Mouse (Mus musculus): ENCODE measurements at regions not wholly inside any gene's neighbourhood (a gene's known extent, or its start where the extent isn't known, plus 50 kb on each side); places are given as distances from the start of the nearest gene placed in this dataset.

DNA sequence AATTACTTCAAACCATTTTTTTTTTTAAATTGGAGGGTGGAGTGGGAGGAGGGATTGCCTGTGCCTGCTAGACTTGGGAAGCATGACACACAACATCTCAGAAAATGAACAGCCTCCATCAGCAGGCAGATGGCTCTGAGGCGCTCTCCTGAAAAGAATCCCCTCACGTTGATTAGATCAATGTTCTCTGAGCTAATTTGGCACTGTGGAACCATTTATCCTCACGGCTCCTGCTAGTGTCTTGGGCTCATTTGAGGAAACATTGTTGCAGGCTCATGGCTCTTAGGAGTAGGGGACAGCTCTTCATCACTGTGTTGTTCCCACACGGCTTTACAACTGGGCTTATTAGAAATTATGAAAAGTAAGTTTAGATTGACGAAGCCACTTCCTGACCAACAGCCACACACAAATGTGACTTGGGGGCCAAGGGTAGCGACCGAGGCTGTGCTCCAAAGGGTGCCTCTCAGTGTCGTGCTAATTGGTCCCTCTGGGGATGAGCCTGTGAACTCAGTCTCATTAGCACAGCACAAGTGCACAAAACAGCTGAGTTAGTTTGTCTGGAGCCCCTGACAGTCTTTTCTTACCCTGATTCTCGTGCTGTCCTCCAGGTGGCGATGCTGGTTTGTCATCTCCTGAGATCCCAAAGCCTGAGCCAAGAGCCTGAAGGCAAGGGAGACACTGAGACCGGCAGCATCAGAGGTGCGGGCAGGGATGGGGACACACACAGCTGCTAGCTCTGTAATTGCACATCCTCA, 74.2 kb upstream of the Caprin1 start:
- Histone ChIP-seq H3K36me3 (no peaks in the 10 kb centered on the region), H3K9ac (peak overlapping the region; percentile 50; the same call in 1 of the 2 replicates), H3K27me3 (0 out of 2 replicates have a peak, but pooled peaks cover 3% of the 10 kb centered on the region), H3K4me1 (replicated peaks) (peaks cover 65% of the 10 kb centered on the region), H3K27ac (peak overlapping the region; percentile 83), H3K9me3 (replicated peaks) (no peaks in the 10 kb centered on the region), H3K4me3 (replicated peaks) (no peak overlapping the region), H3K4me2 (peak overlapping the region; percentile 15)
- WGBS (ENCODE audit: insufficient replicate concordance): 30% methylated on average over 12 of the region's 12 CpGs
- DNase-seq (peak; percentile 66), ATAC-seq (ENCODE audit: low read depth) (peak; percentile 71)

DNA sequence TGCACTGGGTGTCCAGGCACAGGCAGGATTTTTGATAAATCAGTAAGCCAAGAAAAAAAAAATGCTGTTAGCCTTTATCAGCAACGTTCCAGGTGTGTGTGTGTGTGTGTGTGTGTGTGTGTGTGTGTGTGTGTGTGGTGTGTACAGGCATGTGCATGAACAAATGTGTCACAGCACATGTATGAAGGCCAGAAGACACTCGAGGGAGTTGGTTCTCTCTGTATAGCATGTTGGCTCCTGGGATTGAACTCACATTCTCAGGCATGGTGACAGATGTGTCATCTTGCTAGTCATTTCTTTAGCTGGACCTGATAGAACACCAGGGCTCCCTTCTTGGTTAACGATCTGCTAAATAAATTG, 74.8 kb upstream of the Caprin1 start:
- ATAC-seq (ENCODE audit: low read depth): peak; percentile 13; the same call in 1 of the 2 replicates
- no peak for DNase-seq
- Histone ChIP-seq H3K9ac (peak overlapping the region; percentile 50; the same call in 1 of the 2 replicates), H3K36me3 (no peaks in the 10 kb centered on the region), H3K9me3 (replicated peaks) (no peaks in the 10 kb centered on the region), H3K27me3 (0 out of 2 replicates have a peak, but pooled peaks cover 3% of the 10 kb centered on the region), H3K27ac (peak overlapping the region; percentile 83), H3K4me1 (replicated peaks) (peaks cover 68% of the 10 kb centered on the region), H3K4me2 (peak overlapping the region; percentile 15; the same call in 1 of the 2 replicates), H3K4me3 (replicated peaks) (no peak overlapping the region)
- 49% methylated on average over 3 of the region's 3 CpGs for WGBS (ENCODE audit: insufficient replicate concordance)

DNA sequence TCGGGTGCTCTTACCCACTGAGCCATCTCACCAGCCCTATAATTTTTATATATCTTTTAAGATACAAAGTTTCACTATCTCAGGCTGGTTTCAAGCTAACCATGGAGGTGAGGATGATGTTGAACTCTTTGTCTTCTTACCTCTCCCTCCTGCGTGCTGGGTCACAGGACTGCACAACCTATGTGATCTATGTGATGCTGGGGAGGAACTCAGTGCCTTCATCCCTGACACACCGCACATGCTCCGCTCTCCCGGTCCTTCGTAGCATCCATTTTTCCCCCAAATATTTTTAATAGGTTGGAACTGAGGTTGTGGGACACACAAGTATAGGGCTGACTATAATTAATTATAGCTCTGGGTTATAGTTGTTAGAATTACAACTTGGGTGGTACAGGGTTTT, 75.9 kb upstream of the Caprin1 start:
- H3K9ac ChIP-seq: no peak overlapping the region
- ATAC-seq (ENCODE audit: low read depth) (no peak), DNase-seq (no peak)
- 86% methylated on average over 6 of the region's 6 CpGs for WGBS (ENCODE audit: insufficient replicate concordance)
- H3K27me3 ChIP-seq: 0 out of 2 replicates have a peak, but pooled peaks cover 1% of the 10 kb centered on the region
- H3K36me3 ChIP-seq: no peaks in the 10 kb centered on the region
- H3K4me3 ChIP-seq (replicated peaks): no peak overlapping the region
- no peak overlapping the region for H3K4me2 ChIP-seq
- peaks cover 76% of the 10 kb centered on the region for H3K4me1 ChIP-seq (replicated peaks)
- no peaks in the 10 kb centered on the region for H3K9me3 ChIP-seq (replicated peaks)
- peak overlapping the region; percentile 83 for H3K27ac ChIP-seq

DNA sequence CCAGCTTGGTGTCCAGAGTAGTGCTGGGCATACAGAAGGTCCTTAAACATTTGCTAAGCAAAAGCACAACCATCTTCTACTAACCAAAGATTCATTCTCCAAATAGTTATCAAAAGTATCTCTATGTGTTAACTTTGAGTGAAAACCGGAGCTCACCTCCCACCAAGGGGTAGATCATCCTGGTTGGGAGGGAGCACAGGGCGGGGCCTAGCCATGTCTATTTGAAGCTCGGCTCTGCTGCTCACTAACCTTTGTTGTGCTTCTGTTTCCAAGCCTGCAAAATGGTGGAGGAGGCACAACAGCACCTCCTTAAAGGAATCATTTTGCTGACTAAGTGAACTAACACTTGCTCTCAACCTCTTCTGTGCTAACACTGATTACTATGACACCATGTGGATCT, 77.0 kb upstream of the Caprin1 start:
- no peaks in the 10 kb centered on the region for H3K36me3 ChIP-seq
- peak overlapping the region; percentile 52 for H3K9ac ChIP-seq
- 37% methylated on average over 3 of the region's 3 CpGs for WGBS (ENCODE audit: insufficient replicate concordance)

DNA sequence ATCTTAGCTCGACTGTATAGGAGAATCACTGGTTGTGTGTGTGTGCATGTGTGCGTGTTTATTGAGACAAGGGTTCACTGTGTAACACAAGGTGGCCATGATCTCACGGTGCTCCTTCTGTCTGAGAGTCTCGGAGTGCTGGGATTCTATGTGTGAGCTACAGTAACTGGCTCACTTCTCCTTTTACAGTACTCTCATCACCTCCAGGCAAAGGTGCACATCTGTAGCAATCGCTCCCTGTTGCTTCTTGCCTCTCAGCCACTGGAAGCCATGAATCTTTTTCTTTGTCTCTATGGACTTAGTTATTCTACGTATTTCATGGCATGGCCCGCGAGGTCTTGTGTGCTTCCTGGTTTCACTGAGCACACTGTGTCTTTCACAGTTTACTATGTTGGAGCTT, 78.3 kb upstream of the Caprin1 start:
- DNase-seq (no peak), ATAC-seq (ENCODE audit: low read depth) (no peak)
- Histone ChIP-seq H3K4me3 (replicated peaks) (no peak overlapping the region), H3K4me1 (replicated peaks) (peaks cover 79% of the 10 kb centered on the region), H3K4me2 (no peak overlapping the region), H3K27me3 (no peaks in the 10 kb centered on the region), H3K9ac (no peak overlapping the region), H3K9me3 (replicated peaks) (no peaks in the 10 kb centered on the region), H3K27ac (peak overlapping the region; percentile 83), H3K36me3 (no peaks in the 10 kb centered on the region)
- WGBS (ENCODE audit: insufficient replicate concordance): 78% methylated on average over 8 of the region's 8 CpGs

More for the DNA sequence above, 77.0 kb upstream of the Caprin1 start:
- Histone ChIP-seq H3K4me1 (replicated peaks) (peaks cover 71% of the 10 kb centered on the region), H3K9me3 (replicated peaks) (no peaks in the 10 kb centered on the region), H3K27ac (peak overlapping the region; percentile 83), H3K27me3 (no peaks in the 10 kb centered on the region), H3K4me2 (no peak overlapping the region), H3K4me3 (replicated peaks) (no peak overlapping the region)
- no peak for DNase-seq
- peak; percentile 56 for ATAC-seq (ENCODE audit: low read depth)

DNA sequence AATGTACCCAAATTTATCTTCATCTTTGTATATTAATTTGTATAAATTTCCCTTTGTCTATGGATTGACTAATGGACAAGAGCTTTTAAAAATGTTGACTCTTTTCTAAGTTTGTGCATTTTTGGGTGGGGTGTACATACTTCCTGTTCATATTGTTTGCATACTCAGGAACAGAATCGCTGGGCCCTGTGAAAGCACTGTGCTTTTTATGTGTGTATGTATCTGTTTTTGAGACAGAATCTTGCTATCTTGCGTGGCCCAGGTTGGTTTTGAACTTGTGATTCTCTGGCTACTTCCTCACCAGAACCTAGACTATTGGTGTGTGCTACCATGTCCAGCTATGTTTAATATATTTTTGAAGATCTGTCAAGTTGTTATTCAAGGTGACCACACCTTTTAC, 78.8 kb upstream of the Caprin1 start:
- H3K27me3 ChIP-seq: no peaks in the 10 kb centered on the region
- no peak for DNase-seq
- ATAC-seq (ENCODE audit: low read depth): no peak
- H3K4me1 ChIP-seq (replicated peaks): peaks cover 80% of the 10 kb centered on the region
- no peak overlapping the region for H3K4me3 ChIP-seq (replicated peaks)
- H3K36me3 ChIP-seq: no peaks in the 10 kb centered on the region
- peak overlapping the region; percentile 31; the same call in 1 of the 2 replicates for H3K9ac ChIP-seq
- no peak overlapping the region for H3K4me2 ChIP-seq
- 72% methylated on average over 2 of the region's 2 CpGs for WGBS (ENCODE audit: insufficient replicate concordance)
- peak overlapping the region; percentile 56 for H3K27ac ChIP-seq
- no peaks in the 10 kb centered on the region for H3K9me3 ChIP-seq (replicated peaks)

DNA sequence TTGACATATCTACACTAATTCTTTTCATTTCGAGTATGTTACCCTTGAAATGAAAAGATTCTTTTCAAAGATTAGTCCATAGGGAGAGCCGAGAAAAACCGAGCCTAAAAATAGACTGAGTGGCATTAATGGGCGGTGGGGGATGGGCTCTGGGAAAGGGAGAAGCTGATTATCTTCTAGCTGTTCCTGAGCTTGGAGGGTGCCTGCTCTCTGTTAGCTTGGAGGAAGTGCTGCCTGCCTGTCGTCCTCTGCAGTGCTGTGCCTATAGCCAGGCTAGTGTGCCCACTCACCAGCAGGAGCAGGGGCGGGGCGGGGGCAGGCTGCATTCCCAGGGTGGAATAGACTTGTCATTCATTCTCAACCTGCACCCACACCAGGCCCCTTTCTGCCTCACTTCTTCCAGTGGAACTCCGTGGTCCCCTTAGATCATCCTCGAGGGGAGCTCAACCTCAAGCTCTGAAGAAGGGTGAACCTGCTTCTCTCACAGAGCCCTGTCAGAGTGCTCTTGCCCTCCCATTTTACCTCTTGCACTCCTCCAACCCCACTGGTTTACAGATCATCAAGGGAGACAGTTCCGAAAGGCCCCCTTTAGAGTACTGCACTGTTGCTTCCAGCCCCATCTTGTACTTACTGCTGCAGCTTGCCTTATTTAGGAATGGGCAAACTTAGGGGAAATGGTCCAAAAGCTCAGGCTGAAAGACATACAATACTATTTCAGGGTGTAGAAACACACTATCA, 76.6 kb upstream of the Lmo2 start:
- H3K27ac ChIP-seq: peak overlapping the region; percentile 75
- H3K9me3 ChIP-seq (replicated peaks): no peaks in the 10 kb centered on the region
- no peak overlapping the region for H3K4me3 ChIP-seq (replicated peaks)
- peak overlapping the region; percentile 49 for H3K9ac ChIP-seq
- no peaks in the 10 kb centered on the region for H3K27me3 ChIP-seq
- peak overlapping the region; percentile 30 for H3K4me2 ChIP-seq
- DNase-seq (peak; percentile 33), ATAC-seq (ENCODE audit: low read depth) (peak; percentile 83)
- 19% methylated on average over 10 of the region's 10 CpGs for WGBS (ENCODE audit: insufficient replicate concordance)
- H3K4me1 ChIP-seq (replicated peaks): peaks cover 62% of the 10 kb centered on the region
- no peaks in the 10 kb centered on the region for H3K36me3 ChIP-seq

DNA sequence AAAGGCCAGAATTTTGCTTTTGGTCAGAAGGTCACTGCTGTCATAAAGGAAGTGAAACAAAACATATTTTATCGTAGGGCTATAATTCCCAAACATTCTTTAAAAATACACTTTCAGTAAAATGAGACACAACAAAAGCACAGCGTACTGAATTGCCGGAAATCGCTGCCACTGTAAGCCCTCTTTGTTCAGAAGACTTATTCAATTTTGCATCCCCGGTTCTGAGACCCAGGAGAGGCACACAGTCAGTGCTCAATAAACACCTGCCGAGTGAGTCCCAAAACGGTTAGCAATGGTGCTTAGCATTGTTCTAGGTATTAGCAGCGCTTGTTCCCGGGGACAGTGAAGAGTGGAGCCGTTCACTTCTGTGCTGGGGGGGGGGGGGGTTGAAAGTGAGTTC, 72.9 kb upstream of the Lmo2 start:
- Histone ChIP-seq H3K36me3 (no peaks in the 10 kb centered on the region), H3K27me3 (no peaks in the 10 kb centered on the region), H3K9ac (no peak overlapping the region), H3K9me3 (replicated peaks) (no peaks in the 10 kb centered on the region), H3K4me1 (replicated peaks) (peaks cover 79% of the 10 kb centered on the region), H3K4me2 (no peak overlapping the region), H3K4me3 (replicated peaks) (no peak overlapping the region), H3K27ac (no peak overlapping the region)
- ATAC-seq (ENCODE audit: low read depth): no peak
- DNase-seq: no peak
- 80% methylated on average over 10 of the region's 10 CpGs for WGBS (ENCODE audit: insufficient replicate concordance)

DNA sequence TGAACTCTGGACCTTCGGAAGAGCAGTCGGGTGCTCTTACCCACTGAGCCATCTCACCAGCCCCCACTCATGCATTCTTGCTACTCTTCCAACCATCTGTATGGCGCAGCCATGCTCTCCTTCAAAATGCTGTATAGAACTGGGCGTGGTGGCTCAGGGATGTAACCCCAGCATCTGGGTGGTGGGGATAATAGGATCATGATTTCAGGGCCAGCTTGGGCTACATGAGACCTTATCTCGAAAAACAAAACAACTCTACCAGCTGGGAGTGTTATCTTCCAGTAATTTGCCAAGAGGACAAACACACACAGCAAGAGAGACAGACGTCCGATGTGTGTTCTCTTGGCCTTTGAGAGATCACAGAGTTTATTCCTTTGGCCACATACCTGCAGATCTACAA, 69.8 kb upstream of the Lmo2 start:
- peaks cover 85% of the 10 kb centered on the region for H3K4me1 ChIP-seq (replicated peaks)
- H3K9me3 ChIP-seq (replicated peaks): no peaks in the 10 kb centered on the region
- H3K27ac ChIP-seq: peak overlapping the region; percentile 100
- DNase-seq (peak; percentile 72), ATAC-seq (ENCODE audit: low read depth) (peak; percentile 90)
- 36% methylated on average over 7 of the region's 7 CpGs for WGBS (ENCODE audit: insufficient replicate concordance)
- no peaks in the 10 kb centered on the region for H3K27me3 ChIP-seq
- H3K9ac ChIP-seq: peak overlapping the region; percentile 46
- H3K36me3 ChIP-seq: no peaks in the 10 kb centered on the region
- H3K4me3 ChIP-seq (replicated peaks): no peak overlapping the region
- peak overlapping the region; percentile 21 for H3K4me2 ChIP-seq

DNA sequence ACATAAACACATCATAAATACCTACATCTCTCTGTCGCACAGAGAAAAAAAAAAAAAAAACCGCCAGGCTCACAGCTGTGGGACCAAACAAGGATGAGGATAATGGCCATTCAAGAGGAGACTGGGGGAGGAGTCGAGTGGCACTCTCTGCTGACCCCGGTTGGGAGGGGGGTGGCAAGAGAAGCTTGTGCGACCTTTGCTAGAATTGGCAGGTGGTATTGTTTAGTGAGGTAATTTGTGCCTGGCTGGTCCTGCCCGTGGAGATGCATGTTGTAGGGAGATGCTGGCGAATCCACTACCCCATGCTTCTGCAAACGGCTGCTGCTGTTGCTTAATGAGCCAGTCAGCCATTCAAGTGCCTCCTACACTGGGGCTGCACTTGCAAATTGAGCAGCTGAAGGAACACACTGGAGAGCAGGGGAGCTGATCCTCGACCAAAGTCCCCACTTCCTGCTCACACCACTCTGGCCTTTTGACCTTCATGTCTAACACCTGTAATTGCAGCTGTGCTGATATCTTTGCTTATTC, 66.5 kb upstream of the Lmo2 start:
- no peak for DNase-seq
- Histone ChIP-seq H3K9ac (peak overlapping the region; percentile 2), H3K4me3 (replicated peaks) (no peak overlapping the region), H3K27me3 (no peaks in the 10 kb centered on the region), H3K4me2 (no peak overlapping the region), H3K9me3 (replicated peaks) (no peaks in the 10 kb centered on the region), H3K27ac (peak overlapping the region; percentile 100), H3K36me3 (no peaks in the 10 kb centered on the region), H3K4me1 (replicated peaks) (peaks cover 99% of the 10 kb centered on the region)
- ATAC-seq (ENCODE audit: low read depth): no peak
- WGBS (ENCODE audit: insufficient replicate concordance): 51% methylated on average over 9 of the region's 9 CpGs

DNA sequence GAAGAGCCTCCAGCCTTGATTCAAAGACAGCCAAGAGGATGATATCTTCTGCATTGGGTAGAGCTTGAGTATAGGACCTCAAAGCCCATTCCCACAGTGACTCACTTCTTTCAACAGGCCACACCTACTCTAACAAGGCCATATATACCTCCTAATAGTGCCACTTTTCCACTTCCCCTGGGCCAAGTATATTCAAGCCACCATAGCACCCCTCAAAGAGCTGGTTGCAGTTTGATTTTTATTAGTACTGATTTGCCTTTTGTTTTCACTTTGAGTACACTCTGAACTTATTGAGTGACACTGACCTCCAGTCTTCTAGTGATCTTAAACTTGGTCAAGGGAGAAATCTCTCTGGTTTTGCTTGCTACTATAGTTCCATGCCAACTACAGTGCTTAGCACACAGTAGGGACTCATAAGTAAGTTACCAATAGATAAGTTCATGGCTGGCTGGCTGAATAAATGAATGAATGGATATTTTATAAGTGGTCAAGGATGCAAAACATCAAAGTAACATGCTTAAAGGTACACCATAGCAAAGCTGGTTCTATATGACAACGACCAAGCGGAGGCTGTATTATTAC, 64.5 kb upstream of the Lmo2 start:
- ATAC-seq (ENCODE audit: low read depth) (peak; percentile 3), DNase-seq (no peak)
- Histone ChIP-seq H3K4me1 (replicated peaks) (peaks cover 98% of the 10 kb centered on the region), H3K4me3 (replicated peaks) (no peak overlapping the region), H3K4me2 (peak overlapping the region; percentile 43), H3K9ac (peak overlapping the region; percentile 61), H3K36me3 (no peaks in the 10 kb centered on the region), H3K9me3 (replicated peaks) (no peaks in the 10 kb centered on the region), H3K27ac (peak overlapping the region; percentile 100), H3K27me3 (no peaks in the 10 kb centered on the region)
- WGBS (ENCODE audit: insufficient replicate concordance): 22% methylated on average over 2 of the region's 2 CpGs

Measured in liver, embryonic 13.5 days (tissue).